Mouse (Mus musculus) intestine, embryonic 14.5 days (tissue): Measurements from ENCODE around the gene Rfx1. TPM values are rescaled to one million over a fixed set of nuclear protein-coding genes. Genes with fewer than 3 reads are reported as not detected.

Source experiments
- ATAC-seq: fragments of 200-750 bp; cut with Nextera tagmentation; replicated peaks from 2 replicates; pipeline ENCODE4 v1.8.0; 2017; ENCODE audit warnings: low read depth, moderate number of reproducible peaks, moderate TSS enrichment, moderate library complexity; ENCODE audit not compliant: low FRiP score, low TSS enrichment
- DNase-seq: peaks from one replicate; pipeline ENCODE4 v3.0.0-alpha.2; 2018; ENCODE audit warnings: low spot score
- H3K27ac ChIP-seq: fragments of 300-500 bp; sonication (generic); 2 replicates; pipeline ENCODE4 v1.5.1; 2014; ENCODE audit warnings: low read depth, mild to moderate bottlenecking, control low read depth
- H3K27me3 ChIP-seq: fragments of 300-500 bp; sonication (generic); replicated peaks from 2 replicates; pipeline ENCODE4 v1.6.1; 2014; ENCODE audit warnings: low read length, control low read depth; ENCODE audit not compliant: control insufficient read depth, insufficient read depth
- H3K36me3 ChIP-seq: fragments of 300-500 bp; sonication (generic); 2 replicates; pipeline ENCODE4 v1.6.1; 2014; ENCODE audit warnings: low read length, control low read depth; ENCODE audit not compliant: control insufficient read depth, insufficient read depth
- H3K4me1 ChIP-seq: fragments of 300-500 bp; sonication (generic); replicated peaks from 2 replicates; pipeline ENCODE4 v1.6.1; 2014; ENCODE audit warnings: low read length, control low read depth, mixed read lengths; ENCODE audit not compliant: control insufficient read depth, insufficient read depth
- H3K4me2 ChIP-seq: fragments of 300-500 bp; sonication (generic); 2 replicates; pipeline ENCODE4 v1.6.1; 2014; ENCODE audit warnings: low read length
- H3K4me3 ChIP-seq: fragments of 300-500 bp; sonication (generic); 2 replicates; pipeline ENCODE4 v1.5.1; 2014; ENCODE audit warnings: low read depth, low read length, control low read depth, mixed read lengths
- H3K9ac ChIP-seq: fragments of 300-500 bp; sonication (generic); 2 replicates; pipeline ENCODE4 v1.6.1; 2014; ENCODE audit warnings: mild to moderate bottlenecking, low read length
- H3K9me3 ChIP-seq: fragments of 300-500 bp; sonication (generic); 2 replicates; pipeline ENCODE4 v1.6.1; 2016; ENCODE audit warnings: low read length, control low read depth; ENCODE audit not compliant: control insufficient read depth
- WGBS: fragments of 180-500 bp; shearing (Covaris S2); extraction: QIAGEN DNeasy Blood & Tissue Kit; methylation state at CpG from one replicate; pipeline ENCODE4 v1.1.7; 2014; 5-methylcytosine and 5-hydroxymethylcytosine counted together
- polyA plus RNA-seq: library from polyadenylated mRNA; unstranded; fragments of >200 nt; fragmentation: Nextera tagmentation; extraction: Ambion mirVana; gene quantifications from 2 replicates; pipeline ENCODE4 v1.2.1, GENCODE M21; 2014

The Rfx1 gene
- polyA plus RNA-seq, 1 experiment from 2014 or later: 11.6 TPM

DNA sequence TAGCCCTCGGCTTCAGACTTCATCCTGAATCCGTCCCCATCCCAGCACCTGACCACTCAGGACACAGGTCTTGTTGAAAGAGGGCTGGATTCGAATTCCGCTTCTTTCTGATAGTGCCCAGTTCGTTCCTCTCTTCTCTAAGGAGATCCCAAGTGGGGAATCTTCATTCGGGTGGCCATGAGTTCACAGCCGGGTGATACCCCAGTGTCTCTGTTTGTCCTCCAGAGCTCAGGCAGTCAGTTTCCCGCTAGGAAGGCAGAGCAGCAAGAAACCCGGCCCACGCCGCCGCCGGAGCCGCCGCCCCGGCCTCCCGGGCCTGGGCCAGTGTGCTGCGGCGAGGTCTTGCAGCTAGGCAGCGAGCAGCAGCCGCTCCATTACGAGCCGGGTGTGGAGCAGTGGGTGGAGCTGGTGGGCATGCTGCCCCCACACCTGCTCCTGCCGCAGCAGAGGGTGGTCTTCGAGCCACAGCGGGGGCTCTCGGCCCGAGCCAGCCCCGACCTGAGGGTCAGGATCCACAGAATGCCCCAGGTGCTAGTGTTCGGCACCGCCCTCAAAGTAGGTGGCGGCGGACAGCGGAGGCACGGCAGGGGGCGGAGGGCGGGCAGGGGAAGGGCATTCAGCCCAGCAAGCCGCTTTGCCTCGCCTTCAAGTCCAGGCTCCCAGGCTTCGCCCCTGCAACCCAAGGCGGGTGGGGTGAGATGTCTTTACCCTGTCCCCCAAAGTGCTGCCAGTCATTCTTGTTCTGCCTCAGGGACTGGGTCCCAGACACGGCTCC, 17.9 kb downstream of the Rfx1 start:
- no peak for ATAC-seq
- no peaks in the 10 kb centered on the region for H3K27me3 ChIP-seq
- H3K36me3 ChIP-seq: peaks cover 82% of the 10 kb centered on the region
- H3K4me3 ChIP-seq: no peak overlapping the region
- H3K9ac ChIP-seq: no peak overlapping the region
- no peak overlapping the region for H3K4me2 ChIP-seq
- no peaks in the 10 kb centered on the region for H3K4me1 ChIP-seq
- 52% methylated on average over 42 of the region's 42 CpGs for WGBS
- DNase-seq: no peak
- no peak overlapping the region for H3K27ac ChIP-seq
- no peaks in the 10 kb centered on the region for H3K9me3 ChIP-seq

DNA sequence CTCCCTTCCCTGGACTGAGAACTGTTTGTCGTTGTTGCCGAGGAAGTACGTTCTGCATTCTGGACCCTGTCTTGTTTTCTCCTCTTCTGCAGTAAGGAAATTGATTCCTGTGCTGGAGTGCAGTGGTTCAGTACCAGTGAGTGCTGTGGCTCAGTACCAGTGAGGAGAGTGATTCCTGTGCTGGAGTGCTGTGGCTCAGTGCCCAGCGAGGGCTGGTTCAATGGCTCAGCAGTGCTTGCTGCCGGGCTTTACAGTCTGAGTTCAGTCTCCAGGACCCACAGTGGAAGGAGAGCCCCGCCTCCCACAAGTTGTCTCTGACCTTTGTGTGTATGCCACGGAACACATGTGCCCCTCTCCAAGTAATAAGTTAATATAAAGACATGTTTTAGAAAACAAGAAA, 20.5 kb downstream of the Rfx1 start:
- Histone ChIP-seq H3K4me3 (no peak overlapping the region), H3K27me3 (no peaks in the 10 kb centered on the region), H3K4me2 (no peak overlapping the region), H3K36me3 (peaks cover 80% of the 10 kb centered on the region), H3K9ac (no peak overlapping the region), H3K4me1 (no peaks in the 10 kb centered on the region), H3K27ac (no peak overlapping the region), H3K9me3 (no peaks in the 10 kb centered on the region)
- ATAC-seq (no peak), DNase-seq (no peak)
- 88% methylated on average over 7 of the region's 7 CpGs for WGBS

DNA sequence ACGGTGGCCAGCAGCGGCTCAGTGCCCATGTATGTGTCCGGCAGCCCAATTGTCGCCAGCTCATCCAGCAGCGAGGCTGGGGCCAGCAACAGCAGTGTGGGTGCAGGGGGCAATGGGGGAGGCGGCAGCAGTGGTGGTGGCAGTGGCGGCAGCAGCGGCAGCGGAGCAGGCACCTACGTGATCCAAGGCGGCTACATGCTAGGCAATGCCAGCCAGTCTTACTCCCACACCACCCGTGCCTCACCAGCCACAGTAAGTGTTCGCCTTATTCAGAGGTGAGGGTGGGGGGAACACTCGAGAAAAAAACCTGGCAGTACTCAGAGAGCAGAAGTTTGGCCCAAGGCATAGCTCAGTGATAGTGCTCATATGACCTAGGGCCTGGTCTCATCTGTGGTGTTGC, 21.2 kb downstream of the Rfx1 start:
- no peaks in the 10 kb centered on the region for H3K9me3 ChIP-seq
- H3K4me3 ChIP-seq: no peak overlapping the region
- H3K27me3 ChIP-seq: no peaks in the 10 kb centered on the region
- H3K4me1 ChIP-seq: no peaks in the 10 kb centered on the region
- H3K36me3 ChIP-seq: peaks cover 80% of the 10 kb centered on the region
- H3K9ac ChIP-seq: no peak overlapping the region
- no peak for DNase-seq
- H3K4me2 ChIP-seq: no peak overlapping the region
- H3K27ac ChIP-seq: no peak overlapping the region
- 93% methylated on average over 14 of the region's 14 CpGs for WGBS
- no peak for ATAC-seq

DNA sequence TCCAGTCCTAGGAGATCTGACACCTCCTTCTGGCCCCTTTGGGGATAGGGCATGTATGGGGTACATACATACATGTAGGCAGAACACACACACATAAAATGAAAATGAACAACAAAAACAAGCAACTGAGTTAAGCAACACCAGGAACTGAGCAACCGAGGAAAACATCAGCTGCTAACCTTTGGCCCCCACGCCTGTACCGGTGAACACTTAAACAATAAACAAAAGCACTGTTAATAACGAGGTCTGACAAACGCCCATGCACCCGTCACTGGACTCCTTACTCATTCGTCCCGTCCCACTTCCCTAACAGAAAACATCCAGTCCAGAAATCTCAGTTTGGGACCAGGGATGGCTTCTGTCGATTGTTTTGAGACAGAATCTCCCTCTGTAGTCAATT, 22.6 kb downstream of the Rfx1 start:
- 80% methylated on average over 9 of the region's 9 CpGs for WGBS
- Histone ChIP-seq H3K27me3 (no peaks in the 10 kb centered on the region), H3K4me2 (no peak overlapping the region), H3K36me3 (peaks cover 80% of the 10 kb centered on the region), H3K9me3 (no peaks in the 10 kb centered on the region), H3K27ac (no peak overlapping the region), H3K9ac (no peak overlapping the region), H3K4me3 (no peak overlapping the region), H3K4me1 (no peaks in the 10 kb centered on the region)
- ATAC-seq (no peak), DNase-seq (no peak)

DNA sequence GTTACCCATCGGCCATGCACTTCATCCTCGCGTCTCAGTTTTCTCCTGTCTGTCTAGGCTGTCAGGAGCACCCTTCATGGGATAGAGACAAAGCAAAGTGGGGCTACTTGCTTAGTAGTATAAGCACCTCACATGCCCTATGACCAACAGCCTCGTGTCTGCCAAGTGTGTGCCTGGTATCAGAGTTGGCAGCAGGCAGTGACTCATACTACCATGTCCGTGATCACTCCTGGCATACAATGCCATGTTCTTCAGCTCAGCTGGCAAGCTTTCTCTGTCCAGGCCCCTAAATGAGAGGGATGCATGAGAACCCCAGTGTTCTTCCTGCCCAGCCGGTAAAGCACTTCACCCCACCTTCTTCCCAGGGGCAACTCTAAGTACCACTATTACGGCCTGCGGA, 24.0 kb downstream of the Rfx1 start:
- WGBS: 93% methylated on average over 8 of the region's 8 CpGs
- Histone ChIP-seq H3K9me3 (no peaks in the 10 kb centered on the region), H3K4me1 (no peaks in the 10 kb centered on the region), H3K4me2 (no peak overlapping the region), H3K27me3 (no peaks in the 10 kb centered on the region), H3K4me3 (no peak overlapping the region), H3K27ac (no peak overlapping the region), H3K9ac (no peak overlapping the region), H3K36me3 (peaks cover 88% of the 10 kb centered on the region)
- ATAC-seq: no peak
- no peak for DNase-seq

DNA sequence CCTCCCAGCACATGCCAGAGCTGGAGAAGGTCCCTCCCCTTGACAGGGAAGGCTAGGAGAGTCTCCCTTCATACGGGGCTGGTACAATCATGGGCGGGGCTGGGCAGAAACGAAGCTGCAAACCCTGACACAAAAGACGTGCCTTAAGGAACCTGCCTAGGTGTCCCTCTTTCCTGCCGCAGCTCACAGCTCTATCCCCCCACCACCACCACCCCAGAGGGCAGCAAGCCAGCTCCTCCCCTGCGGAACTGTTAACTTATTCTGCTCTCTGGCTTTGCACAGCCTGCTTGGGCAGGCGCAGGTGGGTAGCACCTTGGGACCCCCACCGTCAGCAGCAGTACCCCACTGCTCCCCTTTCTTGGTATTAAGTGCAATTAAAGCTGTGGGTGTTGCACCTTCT, 29.4 kb downstream of the Rfx1 start:
- Histone ChIP-seq H3K4me2 (no peak overlapping the region), H3K9ac (no peak overlapping the region), H3K27me3 (no peaks in the 10 kb centered on the region), H3K36me3 (peaks cover 85% of the 10 kb centered on the region), H3K4me3 (no peak overlapping the region), H3K4me1 (no peaks in the 10 kb centered on the region), H3K9me3 (no peaks in the 10 kb centered on the region), H3K27ac (no peak overlapping the region)
- ATAC-seq: no peak
- no peak for DNase-seq
- WGBS: 72% methylated on average over 8 of the region's 8 CpGs

DNA sequence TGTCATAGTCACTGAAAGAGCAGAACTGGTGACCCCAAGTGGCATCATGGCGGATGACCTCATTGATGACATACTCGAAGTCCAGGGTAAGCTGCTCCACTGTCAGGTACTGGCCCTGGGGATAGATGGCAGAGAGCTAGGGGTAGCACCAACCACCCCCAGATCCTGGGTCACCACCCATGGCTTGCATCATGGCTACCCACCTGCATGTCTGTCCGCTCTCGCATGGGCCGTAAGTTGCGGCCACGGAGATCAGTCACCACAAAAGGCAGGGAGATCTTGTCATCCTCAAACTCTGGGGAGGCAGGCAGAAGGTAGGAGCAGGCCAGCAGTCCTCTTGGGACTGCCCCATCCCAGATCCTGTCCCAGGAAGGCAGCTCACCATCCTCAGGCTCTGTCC, 31.7 kb downstream of the Rfx1 start:
- no peak for DNase-seq
- no peak for ATAC-seq
- Histone ChIP-seq H3K4me2 (no peak overlapping the region), H3K27me3 (no peaks in the 10 kb centered on the region), H3K9ac (no peak overlapping the region), H3K4me3 (no peak overlapping the region), H3K27ac (no peak overlapping the region), H3K36me3 (peaks cover 79% of the 10 kb centered on the region), H3K9me3 (no peaks in the 10 kb centered on the region), H3K4me1 (peaks cover 5% of the 10 kb centered on the region)
- WGBS: 90% methylated on average over 7 of the region's 7 CpGs

DNA sequence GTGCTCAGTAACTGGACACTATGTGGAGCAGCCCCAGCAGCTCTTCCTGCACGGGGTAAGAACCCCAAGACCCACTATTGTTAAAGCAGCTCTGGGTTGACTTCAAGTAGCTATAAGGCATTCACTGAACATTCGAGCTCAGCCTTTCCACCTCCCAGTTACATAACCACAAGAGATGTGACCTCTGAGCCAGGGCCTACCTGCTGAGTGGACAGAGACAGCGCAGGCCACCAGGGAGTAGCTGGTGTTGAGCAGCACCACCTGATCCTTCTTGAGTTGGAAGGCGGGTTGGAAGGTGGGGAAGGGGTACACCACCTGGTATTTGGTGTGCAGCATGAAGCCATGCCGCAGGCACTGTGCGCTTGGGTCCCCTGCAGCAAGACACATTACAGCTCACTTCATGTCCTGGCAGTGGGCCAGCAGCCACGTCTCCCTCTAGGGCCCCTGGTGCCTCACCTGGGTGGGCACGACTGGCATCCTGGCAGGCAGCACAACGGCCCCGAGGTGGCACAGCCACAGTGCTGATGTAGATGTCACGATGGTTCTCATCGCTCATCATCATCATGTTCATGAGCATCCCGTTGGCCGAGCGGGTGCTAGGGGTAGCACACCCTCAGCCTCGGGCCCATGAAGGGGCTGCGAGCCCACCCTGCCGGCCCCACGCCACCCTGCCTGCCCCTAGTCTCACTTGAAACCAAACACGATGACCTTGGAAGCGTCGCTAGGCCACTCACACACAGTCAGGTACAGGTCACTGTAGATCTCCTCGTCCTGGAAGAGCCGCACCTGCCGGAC, 35.0 kb downstream of the Rfx1 start:
- no peak overlapping the region for H3K27ac ChIP-seq
- H3K36me3 ChIP-seq: peaks cover 48% of the 10 kb centered on the region
- ATAC-seq: no peak
- H3K27me3 ChIP-seq: no peaks in the 10 kb centered on the region
- WGBS: 93% methylated on average over 25 of the region's 25 CpGs
- H3K9me3 ChIP-seq: no peaks in the 10 kb centered on the region
- no peak overlapping the region for H3K9ac ChIP-seq
- no peak overlapping the region for H3K4me2 ChIP-seq
- DNase-seq: no peak
- H3K4me3 ChIP-seq: no peak overlapping the region
- H3K4me1 ChIP-seq: peaks cover 15% of the 10 kb centered on the region
